9 mouse cellular contexts compared by ENCODE assay signal in the genomic region with DNA sequence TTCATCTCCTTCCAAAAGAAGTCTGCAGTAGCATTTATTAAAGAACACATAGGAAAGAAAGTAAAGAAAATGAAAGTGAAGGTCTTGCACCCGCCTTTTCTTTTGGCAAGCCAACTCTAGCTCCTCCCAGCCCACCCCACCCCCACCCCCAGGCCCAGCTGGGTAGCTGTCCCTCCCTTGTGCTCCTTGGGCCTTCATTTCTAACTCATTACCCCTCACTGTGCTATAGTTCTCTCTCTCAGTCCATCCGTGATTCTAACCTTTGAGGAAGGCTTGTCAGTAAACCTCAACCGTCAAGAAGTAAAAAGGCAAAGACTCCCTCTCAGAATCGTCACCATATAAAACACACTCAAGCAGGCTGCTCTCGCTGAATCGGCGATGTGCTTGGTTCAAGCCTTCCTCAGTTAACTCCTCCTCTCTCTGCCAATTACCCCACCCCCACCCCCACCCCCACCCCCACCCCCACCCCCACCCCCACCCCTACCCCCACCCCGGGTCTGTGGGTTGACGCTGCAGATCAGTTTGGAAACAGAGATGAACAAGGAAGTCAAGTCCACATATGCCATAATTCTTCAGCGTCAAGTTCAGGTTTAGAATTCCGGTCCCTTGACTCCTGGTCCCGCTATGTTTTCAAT. TPM values are rescaled to one million over a fixed set of nuclear protein-coding genes. Genes with fewer than 3 reads are reported as not detected.
A peak's percentile ranks its signal among the peaks of the same experiment; 100 is the strongest.
DNase-seq lines count a peak whose midpoint lies in the region; ATAC-seq and TF ChIP-seq lines count a peak whose summit lies in the region.
"Had no signal": no experiment of that assay in that cellular context is flagged by ENCODE, and none has a peak within 500 bp of the region (broad histone marks: within the 10 kb centered on the region; RNA-seq: fewer than 3 reads in every experiment).

No protein-coding gene starts in this region.

- no peak for ATAC-seq in heart, postnatal 0 days (ENCODE audit: insufficient read depth, low read depth)
- ATAC-seq in hindbrain, embryonic 14.5 days (ENCODE audit: low FRiP score), result 0 out of 2 replicates have a peak, but pooled peaks have one; percentile 56
- peak; percentile 35; the same call in 1 of the 2 replicates for ATAC-seq in midbrain, embryonic 14.5 days (ENCODE audit: low FRiP score, low TSS enrichment)
- ATAC-seq: Patski had no signal

- peak overlapping the region; percentile 38; the same call in 1 of the 2 replicates for H3K4me2 ChIP-seq in heart, postnatal 0 days (ENCODE audit: low read depth, low read length)
- peak overlapping the region; percentile 41 for H3K4me2 ChIP-seq in hindbrain, embryonic 14.5 days (replicated peaks)
- H3K4me2 ChIP-seq in midbrain, embryonic 14.5 days (ENCODE audit: low read length), result peak overlapping the region; percentile 29; the same call in 1 of the 2 replicates

- no peak for TF ChIP-seq EP300 in heart, postnatal 0 days (IDR thresholded peaks at IDR 0.05; ENCODE audit: low read depth)

- H3K4me1 ChIP-seq in heart, postnatal 0 days (ENCODE audit: control insufficient read depth, insufficient read depth), result no peaks in the 10 kb centered on the region
- 0 out of 2 replicates have a peak, but pooled peaks cover 10% of the 10 kb centered on the region for H3K4me1 ChIP-seq in hindbrain, embryonic 14.5 days (replicated peaks; ENCODE audit: control insufficient read depth, insufficient read depth, low read length)
- H3K4me1 ChIP-seq in midbrain, embryonic 14.5 days (ENCODE audit: control insufficient read depth, insufficient read depth, low read length), result 0 out of 2 replicates have a peak, but pooled peaks cover 5% of the 10 kb centered on the region
- no peaks in the 10 kb centered on the region for H3K4me1 ChIP-seq in lung, adult 2 months (ENCODE audit: control insufficient read depth, insufficient read depth, low read length)

- no peaks in the 10 kb centered on the region for H3K27me3 ChIP-seq in heart, postnatal 0 days (ENCODE audit: control insufficient read depth, insufficient read depth, low read length)
- H3K27me3 ChIP-seq in hindbrain, embryonic 14.5 days (ENCODE audit: control insufficient read depth, insufficient read depth, low read length), result 0 out of 2 replicates have a peak, but pooled peaks cover 5% of the 10 kb centered on the region
- 0 out of 2 replicates have a peak, but pooled peaks cover 4% of the 10 kb centered on the region for H3K27me3 ChIP-seq in midbrain, embryonic 14.5 days (ENCODE audit: control insufficient read depth, insufficient read depth, low read length)
- H3K27me3 ChIP-seq: Patski had no signal

- H3K27ac ChIP-seq in heart, postnatal 0 days (ENCODE audit: low read depth), result no peak overlapping the region
- peak overlapping the region; percentile 48 for H3K27ac ChIP-seq in hindbrain, embryonic 14.5 days
- no peak overlapping the region for H3K27ac ChIP-seq in midbrain, embryonic 14.5 days (replicated peaks; ENCODE audit: low read depth, low read length)

- H3K4me3 ChIP-seq in heart, postnatal 0 days (ENCODE audit: low read depth, low read length), result no peak overlapping the region
- H3K4me3 ChIP-seq in hindbrain, embryonic 14.5 days (replicated peaks; ENCODE audit: low read length), result no peak overlapping the region
- H3K4me3 ChIP-seq in midbrain, embryonic 14.5 days (replicated peaks; ENCODE audit: low read depth, low read length), result no peak overlapping the region
- no peak overlapping the region for H3K4me3 ChIP-seq in lung, adult 2 months (replicated peaks; ENCODE audit: extremely low read depth, low read depth, low read length)

- no peak for TF ChIP-seq POLR2A in lung, adult 2 months (IDR thresholded peaks at IDR 0.05; ENCODE audit: borderline replicate concordance, extremely low read depth, low read depth, low read length)

- no peak overlapping the region for H3K9ac ChIP-seq in heart, postnatal 0 days (replicated peaks; ENCODE audit: low read depth, low read length)
- no peak overlapping the region for H3K9ac ChIP-seq in hindbrain, embryonic 14.5 days
- no peak overlapping the region for H3K9ac ChIP-seq in midbrain, embryonic 14.5 days (replicated peaks; ENCODE audit: low read length)

- no peak for DNase-seq in heart, postnatal 0 days (ENCODE audit: low spot score)
- no peak for DNase-seq in heart, adult 9 months (ENCODE audit: low spot score in 2 of 2)
- DNase-seq in R1 (ENCODE audit: low read depth, low spot score), result peak; percentile 81
- peak; percentile 48 for DNase-seq in hindbrain, embryonic 14.5 days (ENCODE audit: low spot score)
- DNase-seq in midbrain, embryonic 14.5 days, result no peak
- no peak for DNase-seq in urinary bladder, postnatal 14 days (ENCODE audit: low spot score)
- DNase-seq in ovary, adult 18-20 months (ENCODE audit: low spot score), result no peak
- DNase-seq in lung, adult 2 months, result no peak

- no peak for TF ChIP-seq CTCF in heart, postnatal 0 days (IDR thresholded peaks at IDR 0.05; ENCODE audit: low read depth)
- TF ChIP-seq CTCF in lung, adult 2 months (IDR thresholded peaks at IDR 0.05; ENCODE audit: insufficient read depth, low read length), result no peak

- H3K9me3 ChIP-seq in heart, postnatal 0 days (replicated peaks; ENCODE audit: control insufficient read depth, low read length), result no peaks in the 10 kb centered on the region
- no peaks in the 10 kb centered on the region for H3K9me3 ChIP-seq in hindbrain, embryonic 14.5 days (ENCODE audit: control insufficient read depth, low read length)
- no peaks in the 10 kb centered on the region for H3K9me3 ChIP-seq in midbrain, embryonic 14.5 days (ENCODE audit: control insufficient read depth, low read length)

- no peaks in the 10 kb centered on the region for H3K36me3 ChIP-seq in heart, postnatal 0 days (replicated peaks; ENCODE audit: control insufficient read depth, insufficient read depth, low read length)
- H3K36me3 ChIP-seq in hindbrain, embryonic 14.5 days (replicated peaks; ENCODE audit: control insufficient read depth, insufficient read depth), result no peaks in the 10 kb centered on the region
- H3K36me3 ChIP-seq in midbrain, embryonic 14.5 days (ENCODE audit: control insufficient read depth, insufficient read depth, low read length), result no peaks in the 10 kb centered on the region

- 28% methylated on average over 12 of the region's 12 CpGs for WGBS in heart, postnatal 0 days
- WGBS in hindbrain, embryonic 14.5 days, result 6% methylated on average over 12 of the region's 12 CpGs
- WGBS in midbrain, embryonic 14.5 days, result 13% methylated on average over 12 of the region's 12 CpGs
- WGBS in lung, adult 2 months, result 17% methylated on average over 12 of the region's 12 CpGs

RNA-seq across cellular contexts. Expression of a gene that starts 5.9 kb away (rescaled TPM):
- total RNA-seq in heart, postnatal 0 days (2014; rRNA removed; ENCODE audit: low replicate concordance), result 0.85 and 1.3 TPM in 2 replicates
- 1.8 and 2.6 TPM in 2 replicates for polyA plus RNA-seq in heart, postnatal 0 days (2015; fragmentation: Nextera tagmentation; extraction: Ambion mirVana)
- 242 and 264 TPM in 2 replicates for polyA plus RNA-seq in hindbrain, embryonic 14.5 days (2014; fragmentation: Nextera tagmentation; extraction: Ambion mirVana)
- 117 and 138 TPM in 2 replicates for polyA plus RNA-seq in midbrain, embryonic 14.5 days (2014; fragmentation: Nextera tagmentation; extraction: Ambion mirVana)
- polyA plus RNA-seq in lung, adult 2 months (2012; rRNA removed), result 16.6 and 18.7 TPM in 2 replicates

Comparison
In these comparisons a context has a peak if more than half of its experiments do, and no peak if none do; other contexts are left out.
1. DNase-seq: peak in R1 (single experiment) and hindbrain, embryonic 14.5 days (single experiment); none in heart, postnatal 0 days (single experiment), heart, adult 9 months (0 of 2), midbrain, embryonic 14.5 days (single experiment), urinary bladder, postnatal 14 days (single experiment), ovary, adult 18-20 months (single experiment) and lung, adult 2 months (single experiment).
2. Peak in every context shown above with its lines, with median percentiles within 50 percentile points of each other: H3K4me2 ChIP-seq.